Mouse (Mus musculus) lung, postnatal 0 days (tissue): Measurements from ENCODE around the gene Lbr.

Experiments used
- CTCF ChIP-seq: IDR thresholded peaks from 2 replicates; pipeline ENCODE4 v1.5.1; 2016; ENCODE audit warnings: antibody characterized with exemption, mild to moderate bottlenecking
- EP300 ChIP-seq: IDR thresholded peaks from 2 replicates; pipeline ENCODE4 v1.6.1; 2016; ENCODE audit warnings: antibody characterized with exemption, mild to moderate bottlenecking, control low read depth

DNA sequence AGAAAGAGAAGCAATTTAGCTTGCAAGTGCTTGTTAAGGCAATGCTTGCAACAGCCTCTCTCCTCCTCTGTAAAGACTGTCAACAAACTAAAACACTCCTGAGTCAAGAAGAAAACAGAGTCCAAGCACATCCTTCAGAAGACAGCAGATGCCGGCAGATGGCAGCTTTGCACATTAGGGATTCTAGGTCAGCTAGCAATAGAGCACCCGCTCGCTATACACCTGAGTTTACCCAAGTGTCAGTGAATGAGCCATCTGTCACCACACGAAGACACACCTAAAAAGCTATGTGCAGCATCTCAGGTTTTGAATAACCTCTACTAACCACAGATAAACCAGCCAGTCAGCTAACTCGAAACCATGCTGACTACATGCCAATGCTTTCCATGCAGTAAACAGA lies 10.1 kb downstream of the Lbr start:
- TF ChIP-seq CTCF (no peak), EP300 (no peak)
